Mouse (Mus musculus) C2C12 (cell line): Measurements from ENCODE around the gene Got2.

ENCODE experiments used
- CEBPB ChIP-seq: IDR thresholded peaks from one replicate; pipeline ENCODE4 v1.6.1; 2011; ENCODE audit warnings: low read depth, mild to moderate bottlenecking, control low read depth, moderate library complexity
- CTCF ChIP-seq: IDR thresholded peaks from one replicate; pipeline ENCODE4 v1.5.1; 2011; ENCODE audit not compliant: control insufficient read depth, insufficient read depth, insufficient read length
- MAX ChIP-seq: IDR thresholded peaks from one replicate; pipeline ENCODE4 v1.6.1; 2011; ENCODE audit warnings: mild to moderate bottlenecking, control low read depth
- MYOD1 ChIP-seq: IDR thresholded peaks from one replicate; pipeline ENCODE4 v1.6.1; 2011; ENCODE audit warnings: low read depth; ENCODE audit not compliant: control insufficient read depth, insufficient read length
- MYOG ChIP-seq: IDR thresholded peaks from one replicate; pipeline ENCODE4 v1.6.1; 2011; ENCODE audit not compliant: control insufficient read depth, insufficient read length; ENCODE audit errors: extremely low read depth
- USF1 ChIP-seq: IDR thresholded peaks from one replicate; pipeline ENCODE4 v1.6.1; 2011; ENCODE audit warnings: low read depth, mild to moderate bottlenecking, control low read depth, moderate library complexity

DNA sequence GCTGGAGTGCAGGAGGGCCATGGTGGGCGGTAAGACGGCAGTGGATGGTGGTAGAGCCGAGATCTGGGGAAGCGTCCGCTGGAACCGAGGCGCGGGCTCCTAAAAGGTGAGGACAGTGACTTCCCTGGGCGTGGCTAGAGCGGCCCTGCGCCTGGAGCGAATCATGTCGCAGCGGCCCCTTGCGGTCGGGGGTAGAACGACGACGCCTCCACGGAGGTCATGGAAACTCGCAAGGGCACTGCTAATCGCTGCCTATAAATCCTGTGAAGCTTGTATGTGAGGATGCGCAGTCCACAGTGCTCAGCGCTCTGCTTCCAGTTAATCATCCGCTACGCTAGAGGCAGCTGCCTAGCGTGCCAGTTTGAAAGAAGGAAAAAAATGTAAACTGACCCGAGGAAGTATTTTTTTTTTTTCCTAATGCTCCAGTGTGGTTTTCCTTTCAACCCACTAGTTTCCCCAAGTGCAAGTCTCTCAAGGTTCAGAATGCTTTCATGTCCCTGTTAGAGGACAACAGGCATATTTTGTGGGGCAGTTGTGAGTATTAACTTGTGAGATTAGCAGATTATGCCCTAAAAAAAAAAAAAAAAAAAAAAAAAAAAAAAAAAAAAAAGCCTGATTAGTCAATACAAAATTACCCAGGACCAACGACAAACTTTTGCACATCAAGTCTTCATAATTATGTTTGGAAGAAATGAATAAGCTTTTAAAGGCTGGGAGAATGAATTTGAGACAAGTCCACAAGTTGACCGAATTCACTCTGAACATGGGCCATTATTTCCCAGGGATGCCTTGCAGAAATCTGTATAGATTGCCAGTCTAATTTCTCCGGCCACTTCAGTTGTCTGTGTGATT lies at the start of gene Got2:
- peak; percentile 98 for TF ChIP-seq CTCF
- TF ChIP-seq MAX: peak; percentile 59
- no peak for TF ChIP-seq CEBPB
- no peak for TF ChIP-seq USF1
- TF ChIP-seq MYOG: no peak
- TF ChIP-seq MYOD1: no peak
